Mouse (Mus musculus): ENCODE measurements around the gene Bcar3. TPM values are rescaled to one million over a fixed set of nuclear protein-coding genes. Genes with fewer than 3 reads are reported as not detected.
"Not testable (repeated sequence)": the region's sequence is repeated elsewhere in the genome, so short reads cannot be mapped to it uniquely, and the experiment has no call there.

Bcar3 gene
- polyA plus RNA-seq, 1 experiment from 2014 or later: 4.8 TPM

DNA sequence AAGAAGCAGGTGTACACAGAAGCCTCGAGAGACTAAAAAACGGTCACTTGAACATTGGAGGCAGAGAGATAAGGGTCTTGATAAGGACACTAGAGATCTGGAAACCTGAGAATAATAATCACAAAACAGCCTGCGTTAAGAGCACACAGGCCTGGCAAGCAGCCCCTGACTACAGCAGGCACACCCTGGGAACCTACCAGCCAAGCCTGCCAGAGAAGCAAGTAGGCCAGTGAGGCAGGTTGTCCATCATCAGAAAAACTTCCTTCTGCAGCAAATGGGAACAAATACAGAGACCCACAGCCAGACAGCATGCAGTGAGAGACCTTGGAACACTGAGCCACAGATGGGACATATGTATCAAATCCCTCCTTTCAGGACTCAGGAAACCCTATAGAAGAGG is 93.8 kb downstream of the Bcar3 start:
- Histone ChIP-seq H3K9ac (no peak overlapping the region), H3K36me3 (no peaks in the 10 kb centered on the region), H3K27ac (replicated peaks) (no peak overlapping the region), H3K27me3 (replicated peaks) (0 out of 2 replicates have a peak, but pooled peaks cover 3% of the 10 kb centered on the region), H3K4me1 (peaks cover 6% of the 10 kb centered on the region; the same call in 1 of the 2 replicates), H3K4me2 (no peak overlapping the region), H3K9me3 (no peaks in the 10 kb centered on the region), H3K4me3 (no peak overlapping the region)
- 33% methylated on average over 3 of the region's 3 CpGs for WGBS
- no peak for ATAC-seq (ENCODE audit: extremely low read depth, insufficient number of reproducible peaks, low FRiP score, low TSS enrichment)

DNA sequence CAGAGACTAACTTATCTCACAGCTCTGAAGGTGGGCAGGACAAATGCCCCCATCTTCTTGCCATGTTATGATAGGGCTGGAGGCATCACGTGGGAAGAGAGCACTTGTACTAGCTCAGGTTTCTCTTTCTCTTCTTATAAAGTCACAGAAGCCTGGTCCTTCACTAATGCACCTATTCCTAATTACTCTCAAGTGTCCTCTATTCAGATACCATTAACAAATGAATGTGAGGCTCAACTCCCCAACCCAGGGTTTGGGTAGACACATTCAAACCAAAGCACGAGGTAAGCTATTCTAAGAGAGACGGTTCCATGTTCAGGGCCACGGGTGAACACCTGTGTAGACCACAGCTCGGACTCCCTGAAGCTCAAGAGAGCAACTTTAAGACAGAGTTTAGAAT is 96.0 kb downstream of the Bcar3 start:
- no peak overlapping the region for H3K9ac ChIP-seq
- no peak for ATAC-seq (ENCODE audit: extremely low read depth, insufficient number of reproducible peaks, low FRiP score, low TSS enrichment)
- 80% methylated on average over 5 of the region's 5 CpGs for whole genome bisulfite sequencing

DNA sequence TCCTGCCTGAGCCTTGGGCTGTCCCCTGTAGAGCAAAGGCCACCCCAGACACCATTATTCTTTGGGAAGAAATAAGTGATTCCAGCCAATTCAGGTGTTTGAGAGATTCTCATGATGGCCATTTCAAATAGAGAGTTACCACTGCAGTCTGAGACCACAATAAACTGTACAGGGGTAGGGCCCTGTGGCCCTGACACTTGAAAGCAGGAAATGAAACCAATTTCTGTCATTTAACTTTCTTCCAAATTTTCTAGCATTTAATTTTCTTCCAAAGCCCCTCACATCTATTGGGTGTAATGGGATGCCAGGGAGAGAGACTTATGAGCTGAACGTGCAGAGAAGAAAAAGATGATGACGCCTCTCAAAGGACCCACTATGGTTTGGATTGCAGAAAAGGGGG is 97.2 kb downstream of the Bcar3 start:
- Histone ChIP-seq H3K9ac (no peak overlapping the region), H3K4me2 (no peak overlapping the region), H3K9me3 (no peaks in the 10 kb centered on the region), H3K36me3 (no peaks in the 10 kb centered on the region), H3K4me3 (no peak overlapping the region), H3K27ac (replicated peaks) (no peak overlapping the region), H3K27me3 (replicated peaks) (0 out of 2 replicates have a peak, but pooled peaks cover 3% of the 10 kb centered on the region), H3K4me1 (0 out of 2 replicates have a peak, but pooled peaks cover 3% of the 10 kb centered on the region)
- WGBS: 82% methylated on average over 2 of the region's 2 CpGs
- ATAC-seq (ENCODE audit: extremely low read depth, insufficient number of reproducible peaks, low FRiP score, low TSS enrichment): no peak

More for the DNA sequence above, 96.0 kb downstream of the Bcar3 start:
- no peaks in the 10 kb centered on the region for H3K36me3 ChIP-seq
- no peak overlapping the region for H3K4me2 ChIP-seq
- no peak overlapping the region for H3K27ac ChIP-seq (replicated peaks)
- 0 out of 2 replicates have a peak, but pooled peaks cover 3% of the 10 kb centered on the region for H3K27me3 ChIP-seq (replicated peaks)
- H3K4me1 ChIP-seq: 0 out of 2 replicates have a peak, but pooled peaks cover 3% of the 10 kb centered on the region
- H3K4me3 ChIP-seq: no peak overlapping the region
- H3K9me3 ChIP-seq: no peaks in the 10 kb centered on the region

DNA sequence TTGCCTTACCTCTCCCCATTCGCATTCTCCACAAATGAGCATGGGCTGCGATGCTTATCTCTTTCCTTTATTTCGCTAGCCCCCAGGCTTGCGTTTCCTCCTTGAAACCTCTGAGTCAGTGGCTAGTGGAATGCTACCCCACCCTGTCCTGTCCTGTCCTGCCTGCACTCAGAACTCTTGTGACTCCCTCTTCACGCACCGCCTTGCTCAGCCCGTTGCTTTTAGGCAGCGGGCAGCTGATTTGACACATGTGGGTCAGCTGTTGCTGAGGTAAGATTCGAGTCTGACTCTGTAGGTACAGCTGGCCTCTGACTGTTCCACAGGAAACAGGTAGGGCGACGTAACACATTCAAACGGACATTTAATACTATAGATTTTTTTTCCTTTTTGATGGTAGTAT is 97.9 kb downstream of the Bcar3 start:
- H3K4me3 ChIP-seq: no peak overlapping the region
- no peak overlapping the region for H3K4me2 ChIP-seq
- 33% methylated on average over 12 of the region's 12 CpGs for WGBS
- 0 out of 2 replicates have a peak, but pooled peaks cover 3% of the 10 kb centered on the region for H3K4me1 ChIP-seq
- 0 out of 2 replicates have a peak, but pooled peaks cover 3% of the 10 kb centered on the region for H3K27me3 ChIP-seq (replicated peaks)
- H3K9me3 ChIP-seq: no peaks in the 10 kb centered on the region
- H3K36me3 ChIP-seq: no peaks in the 10 kb centered on the region
- ATAC-seq (ENCODE audit: extremely low read depth, insufficient number of reproducible peaks, low FRiP score, low TSS enrichment): no peak
- H3K27ac ChIP-seq (replicated peaks): no peak overlapping the region
- no peak overlapping the region for H3K9ac ChIP-seq

DNA sequence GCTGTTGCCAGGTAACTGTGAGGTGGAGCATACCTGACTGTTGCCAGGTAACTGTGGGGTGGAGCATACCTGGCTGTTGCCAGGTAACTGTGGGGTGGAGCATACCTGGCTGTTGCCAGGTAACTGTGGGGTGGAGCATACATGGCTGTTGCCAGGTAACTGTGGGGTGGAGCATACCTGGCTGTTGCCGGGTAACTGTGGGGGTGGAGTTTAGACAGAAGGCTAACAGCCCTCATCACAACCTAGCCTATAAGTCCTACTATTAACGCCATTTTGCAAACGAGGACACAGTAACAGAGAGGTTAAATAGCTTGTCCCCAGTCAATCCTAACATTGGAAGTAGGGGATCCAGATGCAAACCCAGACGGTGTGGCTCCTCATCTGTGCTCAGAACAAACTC is 99.5 kb downstream of the Bcar3 start:
- H3K4me2 ChIP-seq; H3K27ac ChIP-seq (replicated peaks); ATAC-seq (ENCODE audit: extremely low read depth, insufficient number of reproducible peaks, low FRiP score, low TSS enrichment); H3K4me3 ChIP-seq; H3K27me3 ChIP-seq (replicated peaks); H3K9me3 ChIP-seq; H3K4me1 ChIP-seq; H3K36me3 ChIP-seq; H3K9ac ChIP-seq: not testable (repeated sequence)
- 58% methylated on average over 4 of the region's 4 CpGs for WGBS

DNA sequence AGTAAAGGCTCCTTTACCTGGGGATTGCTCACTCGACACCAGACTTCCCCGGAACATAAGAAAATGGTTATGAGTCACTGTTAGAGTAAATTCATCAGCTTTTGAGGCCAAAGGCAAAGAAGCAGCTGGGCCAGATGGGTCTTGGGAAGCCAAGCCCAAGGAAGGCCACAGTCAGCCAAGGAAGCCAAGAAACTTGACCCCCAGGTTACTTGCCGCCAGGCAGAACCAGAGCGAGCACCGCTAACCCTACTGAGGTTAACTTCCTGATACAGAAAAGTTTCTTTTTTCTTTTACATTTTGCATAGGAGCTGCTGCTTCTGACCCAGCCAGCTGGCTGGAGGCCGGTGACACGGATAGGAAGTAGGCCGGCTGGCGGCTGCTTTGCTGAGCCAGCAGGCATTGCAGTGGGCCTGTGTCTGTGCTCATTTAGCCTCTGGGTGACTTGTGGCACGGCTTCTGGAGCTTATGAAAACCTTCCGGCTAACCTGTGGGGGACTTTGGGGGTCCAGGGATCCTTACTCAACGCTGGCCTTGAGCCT is 100.0 kb downstream of the Bcar3 start:
- 80% methylated on average over 12 of the region's 12 CpGs for WGBS

DNA sequence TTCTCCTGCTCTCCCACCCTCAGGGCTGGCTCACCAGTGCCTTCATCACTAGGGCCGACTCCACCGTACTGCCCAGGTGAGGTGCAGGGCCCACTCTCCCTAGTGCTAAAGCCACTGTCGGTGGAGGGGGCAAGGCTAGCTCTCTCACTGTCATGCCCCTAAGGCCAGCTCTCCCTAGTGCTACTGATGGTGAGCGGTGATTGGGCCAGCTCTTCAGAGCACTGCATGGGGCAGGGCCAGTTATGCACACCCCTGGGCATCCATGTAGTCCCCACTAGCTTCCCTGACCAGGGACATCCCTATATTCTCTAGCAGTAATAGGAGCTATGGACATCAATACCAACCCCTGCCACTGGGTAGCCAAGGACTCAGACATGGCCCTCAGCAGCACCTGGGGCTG is 103.0 kb downstream of the Bcar3 start:
- no peak overlapping the region for H3K9ac ChIP-seq

More for the DNA sequence above, 100.0 kb downstream of the Bcar3 start:
- Histone ChIP-seq H3K36me3 (no peaks in the 10 kb centered on the region), H3K27ac (replicated peaks) (no peak overlapping the region), H3K4me2 (no peak overlapping the region), H3K4me1 (0 out of 2 replicates have a peak, but pooled peaks cover 3% of the 10 kb centered on the region), H3K9me3 (no peaks in the 10 kb centered on the region), H3K4me3 (no peak overlapping the region), H3K27me3 (replicated peaks) (0 out of 2 replicates have a peak, but pooled peaks cover 3% of the 10 kb centered on the region), H3K9ac (no peak overlapping the region)
- no peak for ATAC-seq (ENCODE audit: extremely low read depth, insufficient number of reproducible peaks, low FRiP score, low TSS enrichment)

DNA sequence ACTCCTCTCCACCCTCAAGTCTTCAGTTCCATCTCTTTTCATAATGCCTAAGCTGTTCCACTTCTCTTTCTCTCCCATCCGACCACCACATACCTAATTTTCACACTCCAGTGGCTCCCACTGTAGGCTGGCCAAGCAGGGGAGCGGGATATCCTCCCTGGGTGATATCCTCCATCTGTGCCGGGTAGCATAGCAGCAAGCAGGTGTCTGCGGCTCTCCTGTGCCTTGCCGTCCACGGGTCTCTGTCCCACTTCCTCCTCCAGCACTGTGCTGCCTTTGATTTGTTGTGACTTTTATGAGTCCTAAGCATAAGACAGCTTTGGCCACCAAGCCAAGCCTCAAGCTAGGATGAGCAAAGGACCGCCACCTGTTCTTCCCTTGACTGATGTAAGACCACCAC is 103.5 kb downstream of the Bcar3 start:
- Histone ChIP-seq H3K9ac (no peak overlapping the region), H3K4me1 (peaks cover 9% of the 10 kb centered on the region), H3K27me3 (replicated peaks) (no peaks in the 10 kb centered on the region), H3K36me3 (no peaks in the 10 kb centered on the region), H3K4me2 (no peak overlapping the region), H3K4me3 (no peak overlapping the region), H3K9me3 (no peaks in the 10 kb centered on the region), H3K27ac (replicated peaks) (no peak overlapping the region)
- ATAC-seq (ENCODE audit: extremely low read depth, insufficient number of reproducible peaks, low FRiP score, low TSS enrichment): no peak
- 78% methylated on average over 7 of the region's 7 CpGs for WGBS

More for the DNA sequence above, 103.0 kb downstream of the Bcar3 start:
- Histone ChIP-seq H3K4me1 (peaks cover 5% of the 10 kb centered on the region), H3K9me3 (no peaks in the 10 kb centered on the region), H3K27ac (replicated peaks) (no peak overlapping the region), H3K4me2 (no peak overlapping the region), H3K27me3 (replicated peaks) (no peaks in the 10 kb centered on the region), H3K36me3 (no peaks in the 10 kb centered on the region), H3K4me3 (no peak overlapping the region)
- no peak for ATAC-seq (ENCODE audit: extremely low read depth, insufficient number of reproducible peaks, low FRiP score, low TSS enrichment)
- WGBS: 92% methylated on average over 4 of the region's 4 CpGs

DNA sequence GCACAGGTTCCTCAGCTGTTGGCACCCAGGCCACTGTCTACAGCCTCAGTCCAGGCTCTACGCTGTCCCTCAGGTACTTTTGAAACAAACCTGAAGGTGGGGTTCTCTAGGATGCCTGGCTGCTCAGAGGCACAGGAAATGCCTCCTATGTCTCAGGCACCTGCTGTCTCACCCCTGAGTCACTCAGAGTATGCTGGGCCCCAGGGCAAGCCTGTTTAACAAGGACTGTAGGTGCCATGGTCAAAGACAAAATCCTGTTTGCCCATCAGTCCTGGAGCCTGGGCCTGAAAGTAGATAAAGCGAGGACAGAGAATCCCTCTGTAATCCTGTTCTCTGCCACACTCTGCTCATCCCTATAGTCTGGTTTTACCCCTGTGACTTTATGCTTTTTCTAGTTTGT is 107.1 kb downstream of the Bcar3 start:
- Histone ChIP-seq H3K27me3 (replicated peaks) (no peaks in the 10 kb centered on the region), H3K4me2 (no peak overlapping the region), H3K9ac (no peak overlapping the region), H3K4me3 (no peak overlapping the region), H3K4me1 (peaks cover 23% of the 10 kb centered on the region), H3K27ac (replicated peaks) (no peak overlapping the region), H3K36me3 (no peaks in the 10 kb centered on the region), H3K9me3 (no peaks in the 10 kb centered on the region)
- WGBS: 95% methylated on average over 2 of the region's 2 CpGs
- ATAC-seq (ENCODE audit: extremely low read depth, insufficient number of reproducible peaks, low FRiP score, low TSS enrichment): no peak

DNA sequence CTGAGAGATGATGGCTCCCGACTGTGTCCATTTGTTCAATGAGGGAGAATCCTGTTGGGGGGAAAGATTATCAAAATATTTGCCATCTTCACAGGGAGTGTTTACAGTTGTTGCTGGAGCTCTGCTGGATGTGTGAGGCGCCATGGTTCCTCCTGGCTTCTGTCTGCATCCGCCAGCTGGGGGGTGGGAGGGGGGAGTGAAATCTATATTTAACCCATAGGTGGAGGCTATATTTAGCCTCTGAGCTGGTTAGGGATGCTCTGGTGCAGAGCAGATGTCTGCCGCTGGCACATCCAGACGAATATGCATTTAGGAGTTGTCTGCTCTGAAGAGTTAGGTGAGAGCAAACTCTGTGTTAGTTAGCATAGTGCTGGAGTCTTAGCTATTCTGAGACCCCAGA is 108.2 kb downstream of the Bcar3 start:
- H3K27me3 ChIP-seq (replicated peaks): 0 out of 2 replicates have a peak, but pooled peaks cover 2% of the 10 kb centered on the region
- no peak for ATAC-seq (ENCODE audit: extremely low read depth, insufficient number of reproducible peaks, low FRiP score, low TSS enrichment)
- no peak overlapping the region for H3K9ac ChIP-seq
- H3K4me1 ChIP-seq: peaks cover 23% of the 10 kb centered on the region
- H3K9me3 ChIP-seq: no peaks in the 10 kb centered on the region
- WGBS: 18% methylated on average over 5 of the region's 5 CpGs
- no peak overlapping the region for H3K27ac ChIP-seq (replicated peaks)
- H3K4me3 ChIP-seq: no peak overlapping the region
- no peaks in the 10 kb centered on the region for H3K36me3 ChIP-seq
- H3K4me2 ChIP-seq: peak overlapping the region; percentile 41; the same call in 1 of the 2 replicates

DNA sequence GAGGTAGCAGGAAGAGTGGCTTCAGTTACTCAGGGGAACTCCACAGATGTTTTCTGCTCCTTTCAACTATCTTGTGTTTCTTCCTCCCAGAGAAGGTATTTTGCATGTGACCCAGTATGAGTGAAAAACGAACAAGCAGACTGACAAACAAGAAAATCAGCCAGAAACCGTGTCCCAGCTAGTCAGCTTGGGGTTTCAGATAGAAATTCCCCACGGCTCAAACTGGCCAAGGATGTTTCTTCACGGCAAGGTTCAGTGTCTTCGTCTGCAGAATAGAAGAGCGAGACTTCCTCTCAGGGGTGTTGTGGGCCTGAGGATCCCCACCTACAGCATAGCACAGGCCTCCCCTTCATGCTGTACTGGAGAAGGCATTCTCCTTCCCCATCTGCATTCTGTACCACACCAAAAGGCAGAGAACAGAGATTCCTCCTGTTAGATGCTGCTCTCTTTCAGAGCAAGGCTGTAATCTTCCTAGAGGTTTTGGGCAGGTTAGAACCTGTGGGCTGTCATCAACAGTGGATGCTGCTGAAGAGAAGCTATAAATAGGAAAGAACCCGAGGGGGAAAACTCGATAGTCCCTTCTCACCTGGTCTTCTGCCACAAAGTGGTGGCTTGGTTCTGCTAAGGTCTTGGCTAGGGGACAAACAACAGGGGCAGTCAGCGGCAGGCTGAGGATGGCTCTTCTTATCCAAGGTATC is 110.1 kb downstream of the Bcar3 start:
- Histone ChIP-seq H3K9ac (no peak overlapping the region), H3K27me3 (replicated peaks) (peaks cover 5% of the 10 kb centered on the region; the same call in 1 of the 2 replicates), H3K9me3 (no peaks in the 10 kb centered on the region), H3K4me1 (peaks cover 23% of the 10 kb centered on the region), H3K4me2 (no peak overlapping the region), H3K4me3 (no peak overlapping the region), H3K36me3 (no peaks in the 10 kb centered on the region), H3K27ac (replicated peaks) (no peak overlapping the region)
- 61% methylated on average over 9 of the region's 9 CpGs for WGBS
- ATAC-seq (ENCODE audit: extremely low read depth, insufficient number of reproducible peaks, low FRiP score, low TSS enrichment): no peak
